Mouse (Mus musculus): ENCODE data around the gene Mylk4.

The Mylk4 gene

DNA sequence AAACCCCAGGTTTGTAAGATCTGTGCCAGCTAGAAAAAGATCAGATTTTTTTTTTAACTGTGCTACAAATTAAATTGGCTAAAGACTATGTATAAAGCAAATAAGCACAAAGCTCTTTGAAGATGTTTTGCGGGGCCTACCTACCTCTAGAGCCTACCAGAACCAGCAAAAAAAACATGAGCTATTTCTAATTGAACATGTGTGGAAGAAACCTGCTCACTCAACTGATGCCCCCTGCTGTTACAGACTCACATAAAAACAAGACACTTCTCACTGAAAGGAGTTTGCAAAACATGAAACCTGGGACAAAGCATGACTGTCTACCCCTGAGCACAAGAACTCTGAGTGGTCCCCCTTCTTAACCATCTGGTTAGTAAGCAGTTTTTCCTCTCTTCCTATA is 13.3 kb upstream of the Mylk4 start:
- DNase-seq (ENCODE audit: extremely low spot score, low read depth, low spot score) = no peak

- no peak for DNase-seq (ENCODE audit: extremely low spot score, low read depth, low spot score)
These were observed 11.4 kb upstream of the Mylk4 start for GRCm38 (mm10) chr13:32795166-32795565.

- no peak for DNase-seq (ENCODE audit: extremely low spot score, low read depth, low spot score)
These were observed 10.9 kb upstream of the Mylk4 start for GRCm38 (mm10) chr13:32794619-32795018.

- DNase-seq (ENCODE audit: extremely low spot score, low read depth, low spot score) = no peak
These were observed 6.0 kb upstream of the Mylk4 start for GRCm38 (mm10) chr13:32789781-32790180.

DNA sequence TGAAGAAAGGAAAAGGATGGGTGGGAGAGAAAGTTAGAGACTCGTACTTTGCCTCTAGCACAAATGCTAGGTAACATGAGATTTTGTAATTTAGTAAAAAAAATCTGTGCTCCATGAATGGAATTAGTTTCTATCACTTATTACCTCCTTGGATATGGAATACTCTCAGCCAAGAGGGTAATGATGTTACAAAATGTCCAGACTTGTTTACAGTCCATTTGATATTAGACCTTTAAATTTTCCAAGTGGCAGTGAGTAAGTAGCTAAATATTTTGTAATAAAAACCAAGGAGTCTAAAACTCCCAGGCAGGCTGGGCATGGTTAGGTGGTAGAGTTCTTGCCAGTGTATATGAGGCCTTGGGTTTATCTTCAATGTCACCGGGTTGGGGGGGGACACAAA is 3.8 kb upstream of the Mylk4 start:
- DNase-seq (ENCODE audit: extremely low spot score, low read depth, low spot score) = no peak

GRCm38 (mm10) chr13:32783055-32783454 is 699 bp downstream of the Mylk4 start:
- no peak for DNase-seq (ENCODE audit: extremely low spot score, low read depth, low spot score)

DNA sequence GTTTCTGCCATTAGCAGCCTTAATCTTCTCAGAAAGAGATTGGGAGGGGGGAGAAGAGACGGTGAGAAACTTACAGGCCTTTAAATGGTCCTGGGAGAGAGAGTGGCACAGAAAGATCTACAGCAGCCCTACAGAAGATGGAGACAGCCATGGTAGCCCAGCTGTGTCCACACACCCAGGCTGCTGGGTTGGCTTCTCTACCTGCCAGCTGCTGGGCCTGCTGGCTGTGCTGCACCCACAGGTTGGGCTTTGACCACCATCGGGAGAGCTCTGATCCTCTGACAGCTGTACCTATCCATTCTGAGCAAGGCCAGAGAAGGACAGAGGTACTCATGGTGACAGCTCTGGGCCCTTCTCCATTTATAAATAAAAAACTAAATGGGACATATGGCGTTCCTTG is 4.9 kb downstream of the Mylk4 start:
- DNase-seq (ENCODE audit: extremely low spot score, low read depth, low spot score) = no peak

DNA sequence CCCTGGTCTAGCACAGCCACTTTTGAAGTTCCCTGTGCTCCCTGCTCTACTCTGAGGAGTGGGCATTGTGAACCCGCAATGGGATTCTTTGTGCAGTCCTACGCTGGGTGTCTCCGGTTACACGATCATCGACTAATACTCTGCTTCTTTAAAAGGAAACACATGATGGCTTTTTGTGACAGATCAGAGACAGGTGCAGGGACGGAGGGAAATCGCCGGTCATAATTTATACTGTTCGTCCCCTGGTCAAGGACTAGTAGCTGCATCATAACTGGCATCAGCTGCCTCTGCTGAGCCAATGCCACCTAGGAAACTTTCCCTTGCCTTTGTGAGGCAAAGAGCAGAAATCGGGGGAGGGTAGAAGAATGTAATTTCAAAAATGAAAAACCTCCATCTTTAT is 7.4 kb downstream of the Mylk4 start:
- DNase-seq (ENCODE audit: extremely low spot score, low read depth, low spot score) = no peak

DNA sequence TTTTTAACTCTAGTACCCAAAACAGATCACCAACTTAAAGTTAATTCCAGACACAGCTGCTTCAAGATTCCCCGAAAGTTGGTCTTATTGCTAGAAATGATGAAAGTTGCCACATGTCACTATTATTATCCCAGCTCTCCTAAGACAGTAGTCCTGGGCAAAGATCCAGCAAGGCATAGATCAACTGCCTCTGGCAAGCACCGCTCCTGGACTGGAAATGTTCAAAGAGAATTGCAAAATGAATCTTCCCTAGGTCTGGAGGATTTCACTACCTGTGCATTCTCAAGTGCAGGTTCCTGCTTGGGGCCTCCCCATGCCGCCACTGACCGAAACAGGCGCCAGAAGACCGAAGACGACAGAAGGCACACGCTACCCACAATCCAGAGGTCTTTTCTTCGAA is 7.9 kb downstream of the Mylk4 start:
- DNase-seq (ENCODE audit: extremely low spot score, low read depth, low spot score) = no peak

- no peak for DNase-seq (ENCODE audit: extremely low spot score, low read depth, low spot score)
These were observed 13.8 kb downstream of the Mylk4 start for GRCm38 (mm10) chr13:32769960-32770359.

DNA sequence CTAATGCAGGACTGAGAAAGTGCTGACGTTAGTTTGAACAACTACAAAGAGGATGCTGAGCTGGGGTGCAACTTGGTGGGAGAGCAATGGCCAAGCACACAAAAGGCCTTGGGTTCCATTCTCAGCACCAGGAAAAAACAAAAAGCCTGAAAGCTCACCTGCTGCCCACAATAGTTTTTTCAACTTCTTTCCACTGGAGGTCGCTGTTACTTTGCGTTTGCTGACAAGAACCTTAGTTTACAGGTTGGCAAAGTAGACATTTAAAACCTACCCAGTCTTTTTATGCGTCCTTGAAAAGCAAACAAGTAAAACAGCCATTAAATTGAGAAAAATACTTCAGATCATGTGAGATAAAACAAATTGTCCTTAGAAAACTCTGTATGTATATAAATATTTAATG is 15.7 kb downstream of the Mylk4 start:
- peak; percentile 30 for DNase-seq (ENCODE audit: extremely low spot score, low read depth, low spot score)

GRCm38 (mm10) chr13:32764448-32764847 is 19.3 kb downstream of the Mylk4 start:
- DNase-seq (ENCODE audit: extremely low spot score, low read depth, low spot score) = no peak

DNA sequence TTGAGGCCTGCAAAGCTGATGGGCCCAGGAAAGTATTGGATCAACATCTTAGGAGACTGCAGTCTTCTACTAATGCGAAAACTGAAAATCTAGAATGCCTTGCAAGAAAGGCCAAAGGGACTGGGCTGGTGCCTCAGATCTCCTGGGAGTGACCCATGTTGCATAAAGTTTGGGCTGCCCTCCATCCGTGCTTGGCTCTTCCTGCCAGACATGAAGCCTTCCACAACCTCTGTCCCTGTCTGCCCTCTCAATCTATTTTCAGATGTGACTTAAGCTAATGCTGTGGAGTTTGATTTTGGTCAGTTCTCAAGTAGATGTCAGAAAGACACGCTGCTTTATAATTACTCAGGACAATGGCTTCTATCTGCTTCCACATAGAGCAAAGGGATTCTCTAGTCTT is 20.6 kb downstream of the Mylk4 start:
- DNase-seq (ENCODE audit: extremely low spot score, low read depth, low spot score) = no peak

GRCm38 (mm10) chr13:32760795-32761194 is 23.0 kb downstream of the Mylk4 start:
- no peak for DNase-seq (ENCODE audit: extremely low spot score, low read depth, low spot score)

DNA sequence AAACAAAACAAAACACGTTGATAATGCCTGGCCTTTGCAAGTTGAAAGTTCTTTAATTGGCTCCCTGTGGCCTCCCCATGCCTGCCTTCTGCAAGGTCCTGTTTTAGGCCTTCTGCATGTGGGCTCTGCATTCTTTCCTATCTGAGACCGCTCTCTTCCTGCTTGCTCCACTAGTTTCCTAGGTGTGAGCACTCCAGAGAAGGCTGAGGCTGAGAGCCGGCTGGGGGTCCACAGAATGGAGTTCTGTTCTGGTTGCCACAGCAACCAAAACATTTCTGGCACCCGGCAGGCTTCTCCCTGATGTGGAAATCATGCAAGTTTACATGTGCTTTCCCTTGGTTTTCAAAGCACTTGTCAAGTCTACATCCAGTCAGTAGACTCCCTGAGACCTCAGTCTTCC is 24.7 kb downstream of the Mylk4 start:
- DNase-seq (ENCODE audit: extremely low spot score, low read depth, low spot score) = no peak

DNA sequence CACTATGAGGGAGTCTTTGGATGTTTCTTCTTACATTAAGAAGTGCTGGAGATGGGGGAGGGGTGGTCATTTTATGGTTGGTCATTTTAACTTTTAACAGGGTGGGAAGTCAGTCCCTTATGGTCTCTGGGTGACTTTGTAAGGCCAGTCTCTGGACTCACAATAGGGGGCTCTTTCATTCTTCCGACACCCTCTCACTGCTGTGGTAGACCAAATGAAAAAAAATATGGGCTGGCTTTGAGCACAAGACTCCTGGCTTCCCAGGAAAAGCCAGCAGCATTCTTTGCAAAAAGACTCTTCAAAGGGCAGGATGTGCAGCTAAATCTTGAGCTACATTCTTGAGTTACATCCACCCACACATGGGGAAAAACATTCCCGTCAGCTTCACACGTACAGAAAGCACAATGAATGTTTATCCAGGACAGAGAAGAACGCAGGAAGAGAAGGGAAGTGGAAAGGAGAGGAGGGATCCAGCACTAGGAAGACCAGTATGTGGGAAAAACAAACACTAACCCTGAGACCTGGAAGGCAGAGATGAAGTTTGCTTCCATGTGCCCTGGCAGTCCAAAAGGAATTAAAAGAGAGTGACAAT is 31.6 kb downstream of the Mylk4 start:
- no peak for DNase-seq (ENCODE audit: extremely low spot score, low read depth, low spot score)

DNA sequence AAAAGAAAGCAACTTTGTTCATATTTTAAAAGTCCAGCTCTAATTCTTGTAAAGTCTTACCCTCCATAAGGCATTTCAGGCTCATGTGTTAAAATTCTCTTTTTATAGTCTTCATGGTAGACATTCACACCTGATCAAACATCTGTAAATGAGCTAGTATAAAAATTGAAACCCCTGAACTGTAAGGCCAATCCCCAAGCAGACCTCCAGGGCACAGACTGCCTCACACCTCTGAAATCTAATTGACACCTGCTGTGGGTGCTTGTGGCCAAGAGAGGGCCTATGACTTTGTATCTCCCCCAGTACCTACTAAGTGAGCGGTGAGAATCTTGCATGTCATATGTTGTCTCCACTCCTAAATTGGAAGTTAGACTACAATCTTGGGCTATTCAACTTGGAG is 33.2 kb downstream of the Mylk4 start:
- no peak for DNase-seq (ENCODE audit: extremely low spot score, low read depth, low spot score)

GRCm38 (mm10) chr13:32748421-32748820 is 35.3 kb downstream of the Mylk4 start:
- DNase-seq (ENCODE audit: extremely low spot score, low read depth, low spot score) = no peak

DNA sequence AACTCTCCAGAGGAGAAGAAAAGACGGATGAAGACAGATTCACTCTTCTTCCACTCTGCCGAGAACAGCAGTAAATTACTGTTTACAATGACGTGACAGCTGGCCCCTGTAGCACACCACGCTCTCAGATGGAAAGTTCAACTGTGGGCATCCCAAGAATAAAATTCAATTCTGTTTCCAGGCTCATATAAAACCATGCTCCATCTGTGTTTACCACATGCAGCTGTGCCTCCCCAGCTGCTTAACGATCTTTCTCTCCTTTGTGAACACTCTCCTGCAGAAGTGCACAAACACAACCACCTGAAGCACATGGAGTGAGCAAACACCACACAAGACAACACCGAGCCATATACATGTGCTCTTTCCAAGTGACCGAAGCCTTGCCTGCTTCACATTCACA is 42.6 kb downstream of the Mylk4 start:
- DNase-seq (ENCODE audit: extremely low spot score, low read depth, low spot score) = no peak

DNA sequence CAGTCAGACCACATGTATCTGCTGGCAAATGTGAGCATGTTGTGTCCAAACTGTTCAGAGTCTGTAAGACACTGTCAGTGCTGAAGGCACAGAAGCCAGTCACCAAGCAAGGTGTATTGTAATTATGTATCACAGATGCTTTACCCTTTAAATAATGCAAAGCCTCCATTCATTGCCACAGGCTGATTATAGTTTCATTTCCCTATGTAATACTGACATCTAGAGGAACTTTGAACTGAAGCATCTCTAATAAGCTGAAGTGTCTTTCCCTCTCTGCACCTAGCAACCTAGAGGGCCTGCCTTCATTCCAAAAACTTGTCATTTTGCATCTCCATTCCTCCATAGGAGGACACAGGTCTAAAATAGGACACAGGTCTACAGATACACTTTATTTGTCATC is 52.5 kb downstream of the Mylk4 start:
- DNase-seq (ENCODE audit: extremely low spot score, low read depth, low spot score) = no peak

DNA sequence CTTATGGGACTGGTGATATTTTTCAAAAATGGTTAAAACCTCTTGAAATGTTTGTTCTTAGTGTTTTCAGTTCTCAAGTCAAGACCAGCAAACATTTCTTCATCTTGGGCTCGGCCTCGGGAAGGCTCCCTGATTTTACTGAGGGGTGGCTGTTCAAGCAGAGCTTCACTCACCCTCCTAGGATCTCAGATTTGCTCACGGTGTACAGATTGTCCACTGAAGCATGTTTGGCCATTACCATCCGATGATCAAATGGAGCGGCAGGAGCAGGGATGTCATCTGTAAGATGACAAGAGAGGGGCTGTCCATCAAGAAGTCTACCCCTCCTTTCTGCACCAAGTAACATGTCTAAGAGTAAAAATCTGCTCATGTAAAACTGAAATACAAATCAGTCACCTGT is 59.1 kb downstream of the Mylk4 start:
- DNase-seq (ENCODE audit: extremely low spot score, low read depth, low spot score) = no peak

- no peak for DNase-seq (ENCODE audit: extremely low spot score, low read depth, low spot score)
These were observed 62.0 kb downstream of the Mylk4 start for GRCm38 (mm10) chr13:32721717-32722116.

DNA sequence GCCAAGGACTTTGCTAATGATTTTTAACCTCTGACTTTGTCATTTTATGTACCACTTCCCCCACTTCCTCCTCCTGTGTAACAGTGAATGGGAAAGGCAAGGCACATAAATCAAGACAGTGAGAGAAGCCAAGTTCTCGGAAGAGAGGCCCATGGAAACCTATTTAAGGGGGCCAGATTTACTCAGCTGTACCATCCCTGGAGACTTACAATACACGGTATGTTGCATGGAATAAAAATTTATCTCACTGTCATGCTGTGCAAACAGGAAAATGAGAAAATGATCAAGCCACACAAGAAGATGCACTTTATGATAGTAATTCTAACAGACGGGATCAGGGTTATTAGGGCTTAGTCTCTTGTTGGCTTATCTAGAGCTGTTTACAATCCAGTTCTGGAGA is 64.5 kb downstream of the Mylk4 start:
- DNase-seq (ENCODE audit: extremely low spot score, low read depth, low spot score) = no peak

GRCm38 (mm10) chr13:32717709-32718108 is 66.0 kb downstream of the Mylk4 start:
- DNase-seq (ENCODE audit: extremely low spot score, low read depth, low spot score) = no peak
